Mouse (Mus musculus): ENCODE measurements around the gene Rasgef1b.

GRCm38 (mm10) chr5:99717917-99718316, 10.9 kb downstream of the Rasgef1b start:
- TF ChIP-seq POLR2A (IDR thresholded peaks at IDR 0.05; ENCODE audit: control insufficient read depth, extremely low read depth, insufficient read depth, low read length, poor library complexity) (no peak), CTCF (IDR thresholded peaks at IDR 0.05; ENCODE audit: borderline replicate concordance, control insufficient read depth, extremely low read depth, insufficient read depth, low read length, poor library complexity) (no peak)
